Mouse (Mus musculus): Measurements from ENCODE around the gene Fam69b.

The Fam69b gene

GRCm38 (mm10) chr2:26627921-26628739 is at the start of gene Fam69b:
Gene Fam69b (plus strand): TSS chr2:26628457.
- DNase-seq (ENCODE audit: low spot score) = peak; percentile 45

GRCm38 (mm10) chr2:26579714-26580113 is 48.5 kb upstream of the Fam69b start, which contains the start of gene Egfl7:
Gene Egfl7 (plus strand): TSS chr2:26580014.
- no peak for DNase-seq (ENCODE audit: low spot score)

- DNase-seq (ENCODE audit: low spot score) = no peak
Observed at GRCm38 (mm10) chr2:26580751-26581150, 47.5 kb upstream of the Fam69b start.

GRCm38 (mm10) chr2:26582203-26582602 is 46.1 kb upstream of the Fam69b start:
- no peak for DNase-seq (ENCODE audit: low spot score)

- DNase-seq (ENCODE audit: low spot score) = no peak
Observed at GRCm38 (mm10) chr2:26582741-26583140, 45.5 kb upstream of the Fam69b start.

- no peak for DNase-seq (ENCODE audit: low spot score)
Observed at GRCm38 (mm10) chr2:26583640-26584039, 44.6 kb upstream of the Fam69b start.

- DNase-seq (ENCODE audit: low spot score) = no peak
Observed at GRCm38 (mm10) chr2:26585713-26586112, 42.5 kb upstream of the Fam69b start.

GRCm38 (mm10) chr2:26586294-26587043 is 41.8 kb upstream of the Fam69b start, which contains the start of gene Gm20532:
Gene Gm20532 (plus strand): TSS chr2:26586639.
- peak; percentile 37 for DNase-seq (ENCODE audit: low spot score)

- DNase-seq (ENCODE audit: low spot score) = no peak
Observed at GRCm38 (mm10) chr2:26587044-26587405, 41.2 kb upstream of the Fam69b start.

GRCm38 (mm10) chr2:26588573-26588972 is 39.7 kb upstream of the Fam69b start:
- DNase-seq (ENCODE audit: low spot score) = no peak

GRCm38 (mm10) chr2:26589284-26589683 is 39.0 kb upstream of the Fam69b start:
- DNase-seq (ENCODE audit: low spot score) = no peak

GRCm38 (mm10) chr2:26590282-26590681 is 38.0 kb upstream of the Fam69b start:
- no peak for DNase-seq (ENCODE audit: low spot score)

GRCm38 (mm10) chr2:26590962-26591361 is 37.3 kb upstream of the Fam69b start:
- no peak for DNase-seq (ENCODE audit: low spot score)

- no peak for DNase-seq (ENCODE audit: low spot score)
Observed at GRCm38 (mm10) chr2:26591416-26591815, 36.8 kb upstream of the Fam69b start.

GRCm38 (mm10) chr2:26593211-26594021 is 34.8 kb upstream of the Fam69b start:
- no peak for DNase-seq (ENCODE audit: low spot score)

- no peak for DNase-seq (ENCODE audit: low spot score)
Observed at GRCm38 (mm10) chr2:26594022-26594346, 34.3 kb upstream of the Fam69b start.

- no peak for DNase-seq (ENCODE audit: low spot score)
Observed at GRCm38 (mm10) chr2:26594461-26594933, 33.8 kb upstream of the Fam69b start.

GRCm38 (mm10) chr2:26594934-26595724 is 33.1 kb upstream of the Fam69b start:
- no peak for DNase-seq (ENCODE audit: low spot score)

GRCm38 (mm10) chr2:26595725-26596435 is 32.4 kb upstream of the Fam69b start:
- DNase-seq (ENCODE audit: low spot score) = no peak

GRCm38 (mm10) chr2:26596898-26597297 is 31.4 kb upstream of the Fam69b start:
- DNase-seq (ENCODE audit: low spot score) = no peak

GRCm38 (mm10) chr2:26597810-26598209 is 30.4 kb upstream of the Fam69b start:
- no peak for DNase-seq (ENCODE audit: low spot score)
